Mouse (Mus musculus) lung, embryonic 16.5 days (tissue): ENCODE results near the gene Fabp1. TPM values are rescaled to one million over a fixed set of nuclear protein-coding genes. Genes with fewer than 3 reads are reported as not detected.

Source experiments
- ATAC-seq: fragments of 200-750 bp; cut with Nextera tagmentation; 2 replicates; pipeline ENCODE4 v1.8.0; 2017; ENCODE audit warnings: low read depth, mild to moderate bottlenecking, moderate library complexity
- H3K27ac ChIP-seq: fragments of 300-500 bp; sonication (generic); 2 replicates; pipeline ENCODE4 v1.5.1; 2014; ENCODE audit warnings: mild to moderate bottlenecking, control low read depth, low read length
- H3K27me3 ChIP-seq: fragments of 300-500 bp; sonication (generic); 2 replicates; pipeline ENCODE4 v1.6.1; 2014; ENCODE audit warnings: low read depth, low read length, mixed read lengths; ENCODE audit not compliant: control insufficient read depth, insufficient read depth
- H3K36me3 ChIP-seq: fragments of 300-500 bp; sonication (generic); 2 replicates; pipeline ENCODE4 v1.6.1; 2014; ENCODE audit warnings: low read length; ENCODE audit not compliant: control insufficient read depth, insufficient read depth
- H3K4me1 ChIP-seq: fragments of 300-500 bp; sonication (generic); replicated peaks from 2 replicates; pipeline ENCODE4 v1.6.1; 2014; ENCODE audit warnings: low read length, mixed read lengths; ENCODE audit not compliant: control insufficient read depth, insufficient read depth
- H3K4me2 ChIP-seq: fragments of 300-500 bp; sonication (generic); 2 replicates; pipeline ENCODE4 v1.6.1; 2014; ENCODE audit warnings: low read depth, low read length, control low read depth
- H3K4me3 ChIP-seq: fragments of 300-500 bp; sonication (generic); 2 replicates; pipeline ENCODE4 v1.5.1; 2014; ENCODE audit warnings: mild to moderate bottlenecking, low read length, control low read depth
- H3K9ac ChIP-seq: fragments of 300-500 bp; sonication (generic); 2 replicates; pipeline ENCODE4 v1.6.1; 2014; ENCODE audit warnings: low read length, control low read depth
- H3K9me3 ChIP-seq: fragments of 300-500 bp; sonication (generic); 2 replicates; pipeline ENCODE4 v1.6.1; 2016; ENCODE audit warnings: low read length; ENCODE audit not compliant: control insufficient read depth
- WGBS: fragments of 180-500 bp; shearing (Covaris S2); extraction: QIAGEN DNeasy Blood & Tissue Kit; methylation state at CpG from one replicate; pipeline ENCODE4 v1.1.7; 2014; 5-methylcytosine and 5-hydroxymethylcytosine counted together
- polyA plus RNA-seq: library from polyadenylated mRNA; unstranded; fragments of >200 nt; fragmentation: Nextera tagmentation; extraction: Ambion mirVana; gene quantifications from 2 replicates; pipeline ENCODE4 v1.2.1, GENCODE M21; 2015

Gene Fabp1
- polyA plus RNA-seq: 0.70 and 5.1 TPM in 2 replicates

GRCm38 (mm10) chr6:71199612-71200011 lies at the start of gene Fabp1:
Fabp1 (plus strand) TSS chr6:71199827.
- Histone ChIP-seq H3K27ac (no peak within 1 kb of the TSS), H3K4me3 (no peak within 1 kb of the TSS), H3K4me1 (no peaks in the 10 kb centered on the region), H3K9ac (no peak within 1 kb of the TSS), H3K27me3 (no peaks in the 10 kb centered on the region), H3K4me2 (no peak within 1 kb of the TSS), H3K36me3 (no peaks in the 10 kb centered on the region), H3K9me3 (no peaks in the 10 kb centered on the region)
- 72% methylated on average over 4 of the region's 4 CpGs for WGBS
- ATAC-seq: no peak

- H3K4me2 ChIP-seq: no peak overlapping the region
- H3K4me3 ChIP-seq: no peak overlapping the region
- no peaks in the 10 kb centered on the region for H3K9me3 ChIP-seq
- no peaks in the 10 kb centered on the region for H3K27me3 ChIP-seq
- H3K4me1 ChIP-seq: no peaks in the 10 kb centered on the region
- 53% methylated on average over 10 of the region's 10 CpGs for WGBS
- no peak for ATAC-seq
- H3K9ac ChIP-seq: no peak overlapping the region
- no peaks in the 10 kb centered on the region for H3K36me3 ChIP-seq
- H3K27ac ChIP-seq: no peak overlapping the region
Observed at GRCm38 (mm10) chr6:71151098-71151497, 48.5 kb upstream of the Fabp1 start.

DNA sequence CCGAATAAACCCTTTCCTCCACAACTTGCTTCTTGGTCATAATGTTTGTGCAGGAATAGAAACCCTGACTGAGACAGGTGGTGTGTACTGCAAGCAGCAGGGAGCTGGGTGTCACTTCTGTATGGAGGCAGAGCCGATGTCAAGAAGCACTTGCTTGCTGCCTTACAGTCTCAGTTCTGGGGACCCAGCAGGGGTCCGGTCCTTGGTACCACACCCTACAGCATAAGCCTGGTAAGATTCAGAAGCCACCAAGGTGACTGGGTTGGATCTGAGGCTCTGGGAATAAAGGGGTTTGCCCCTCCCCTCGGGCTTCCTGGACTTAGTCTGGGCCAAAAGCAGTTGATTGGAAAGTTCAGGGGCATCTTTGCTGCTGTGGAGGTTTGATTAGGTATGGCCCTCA lies 46.1 kb upstream of the Fabp1 start:
- Histone ChIP-seq H3K9me3 (no peaks in the 10 kb centered on the region), H3K27ac (no peak overlapping the region), H3K36me3 (no peaks in the 10 kb centered on the region), H3K4me3 (no peak overlapping the region), H3K4me2 (no peak overlapping the region), H3K4me1 (no peaks in the 10 kb centered on the region), H3K9ac (no peak overlapping the region), H3K27me3 (no peaks in the 10 kb centered on the region)
- 78% methylated on average over 4 of the region's 4 CpGs for whole genome bisulfite sequencing
- no peak for ATAC-seq

GRCm38 (mm10) chr6:71154861-71155260 lies 44.8 kb upstream of the Fabp1 start:
- Histone ChIP-seq H3K4me3 (no peak overlapping the region), H3K9me3 (no peaks in the 10 kb centered on the region), H3K4me2 (no peak overlapping the region), H3K27me3 (no peaks in the 10 kb centered on the region), H3K36me3 (no peaks in the 10 kb centered on the region), H3K4me1 (no peaks in the 10 kb centered on the region), H3K27ac (no peak overlapping the region), H3K9ac (no peak overlapping the region)
- ATAC-seq: no peak
- WGBS: 80% methylated on average over 6 of the region's 6 CpGs

- no peaks in the 10 kb centered on the region for H3K36me3 ChIP-seq
- H3K27me3 ChIP-seq: no peaks in the 10 kb centered on the region
- H3K4me2 ChIP-seq: no peak overlapping the region
- H3K4me3 ChIP-seq: no peak overlapping the region
- H3K27ac ChIP-seq: no peak overlapping the region
- H3K9me3 ChIP-seq: no peaks in the 10 kb centered on the region
- H3K4me1 ChIP-seq: no peaks in the 10 kb centered on the region
- ATAC-seq: no peak
- 73% methylated on average over 5 of the region's 5 CpGs for WGBS
- H3K9ac ChIP-seq: no peak overlapping the region
Observed at GRCm38 (mm10) chr6:71156674-71157326, 42.8 kb upstream of the Fabp1 start.

- H3K9me3 ChIP-seq: no peaks in the 10 kb centered on the region
- ATAC-seq: no peak
- H3K9ac ChIP-seq: no peak overlapping the region
- H3K4me1 ChIP-seq: 0 out of 2 replicates have a peak, but pooled peaks cover 5% of the 10 kb centered on the region
- WGBS: 73% methylated on average over 7 of the region's 7 CpGs
- no peak overlapping the region for H3K27ac ChIP-seq
- no peaks in the 10 kb centered on the region for H3K36me3 ChIP-seq
- no peak overlapping the region for H3K4me2 ChIP-seq
- no peaks in the 10 kb centered on the region for H3K27me3 ChIP-seq
- no peak overlapping the region for H3K4me3 ChIP-seq
Observed at GRCm38 (mm10) chr6:71161290-71161689, 38.3 kb upstream of the Fabp1 start.

DNA sequence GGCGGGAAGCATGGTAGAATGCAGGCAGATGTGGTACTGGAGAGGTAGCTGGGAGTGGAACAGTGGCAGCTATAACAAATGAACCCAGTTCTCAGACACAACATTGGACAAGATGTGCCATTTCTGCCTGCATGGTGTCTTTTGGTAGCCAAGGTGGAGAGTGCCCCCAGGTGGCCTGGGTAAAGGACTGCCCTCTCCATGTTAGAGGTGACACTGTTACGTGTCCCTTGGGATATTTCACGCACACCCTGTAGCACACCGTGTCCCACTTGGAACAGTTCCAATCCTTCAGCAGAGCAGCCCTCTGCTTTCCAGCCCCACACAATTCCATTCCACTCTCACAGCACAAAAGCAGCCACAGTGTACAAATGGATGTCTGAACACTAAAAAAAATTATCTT lies 37.4 kb upstream of the Fabp1 start:
- H3K9ac ChIP-seq: no peak overlapping the region
- ATAC-seq: no peak
- WGBS: 37% methylated on average over 4 of the region's 4 CpGs
- 0 out of 2 replicates have a peak, but pooled peaks cover 5% of the 10 kb centered on the region for H3K4me1 ChIP-seq
- no peak overlapping the region for H3K4me2 ChIP-seq
- H3K36me3 ChIP-seq: no peaks in the 10 kb centered on the region
- H3K4me3 ChIP-seq: no peak overlapping the region
- no peaks in the 10 kb centered on the region for H3K27me3 ChIP-seq
- no peaks in the 10 kb centered on the region for H3K9me3 ChIP-seq
- H3K27ac ChIP-seq: no peak overlapping the region

GRCm38 (mm10) chr6:71164394-71164793 lies 35.2 kb upstream of the Fabp1 start:
- WGBS: 19% methylated on average over 6 of the region's 6 CpGs
- Histone ChIP-seq H3K27ac (no peak overlapping the region), H3K9ac (no peak overlapping the region; the same call in 1 of the 2 replicates), H3K9me3 (no peaks in the 10 kb centered on the region), H3K27me3 (no peaks in the 10 kb centered on the region), H3K4me3 (no peak overlapping the region), H3K4me1 (0 out of 2 replicates have a peak, but pooled peaks cover 5% of the 10 kb centered on the region), H3K36me3 (no peaks in the 10 kb centered on the region), H3K4me2 (no peak overlapping the region)
- peak; percentile 45; the same call in 1 of the 2 replicates for ATAC-seq

DNA sequence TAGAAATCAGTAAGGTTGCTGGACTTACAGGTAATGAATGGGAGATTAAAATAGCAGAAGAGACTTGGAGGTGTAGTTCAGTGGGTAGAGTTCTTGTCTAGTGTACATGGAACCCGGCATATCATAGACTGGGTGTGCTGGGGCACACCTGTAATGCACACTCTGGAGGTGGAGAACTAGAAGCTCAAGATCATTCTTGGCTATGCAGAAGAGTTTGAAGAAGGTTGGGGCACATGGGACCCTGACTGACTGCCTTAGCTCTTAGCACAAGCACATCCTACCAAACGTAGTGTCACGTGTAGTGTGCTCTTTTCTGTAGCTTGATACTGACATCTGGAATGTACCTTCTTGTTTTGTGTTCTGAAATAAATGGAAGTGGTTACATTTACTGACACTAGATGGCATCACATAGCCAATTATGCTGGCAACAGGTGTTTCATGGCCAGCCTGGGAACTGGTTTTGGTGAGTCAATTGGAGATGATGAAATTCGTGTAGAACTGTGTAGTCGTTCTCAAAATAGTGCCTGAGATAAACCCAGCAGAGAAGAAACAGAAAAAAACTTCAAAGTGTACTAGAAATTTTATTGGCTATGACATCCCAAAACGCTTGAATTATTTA lies 33.0 kb upstream of the Fabp1 start:
- no peaks in the 10 kb centered on the region for H3K9me3 ChIP-seq
- WGBS: 32% methylated on average over 6 of the region's 6 CpGs
- no peaks in the 10 kb centered on the region for H3K27me3 ChIP-seq
- no peak overlapping the region for H3K4me2 ChIP-seq
- no peak overlapping the region for H3K9ac ChIP-seq
- H3K4me3 ChIP-seq: no peak overlapping the region
- peak; percentile 38; the same call in 1 of the 2 replicates for ATAC-seq
- H3K36me3 ChIP-seq: no peaks in the 10 kb centered on the region
- 0 out of 2 replicates have a peak, but pooled peaks cover 5% of the 10 kb centered on the region for H3K4me1 ChIP-seq
- no peak overlapping the region for H3K27ac ChIP-seq
